In genomic region chr13:12320148-12320547, GRCm38 (mm10) we compare ENCODE assay signal across 28 mouse cellular contexts. TPM values are rescaled to one million over a fixed set of nuclear protein-coding genes. Genes with fewer than 3 reads are reported as not detected.
DNase-seq lines count a peak whose midpoint lies in the region; ATAC-seq lines count a peak whose summit lies in the region.
"Had no signal": no experiment of that assay in that cellular context is flagged by ENCODE, and none has a peak within 500 bp of the region (broad histone marks: within the 10 kb centered on the region; RNA-seq: fewer than 3 reads in every experiment).

No protein-coding gene starts in this region.

- peak; percentile 90 for DNase-seq in heart, adult 11 months
- DNase-seq in heart, postnatal 14 days, result no peak
- peak; percentile 31 for DNase-seq in brain, adult 2 months (ENCODE audit: low read depth, low spot score)
- DNase-seq in cerebellum, adult 18-20 months, result no peak
- DNase-seq in testis, postnatal 14 days (ENCODE audit: low spot score), result no peak
- DNase-seq: adrenal gland, postnatal 14 days; cerebellum, adult 9-10 months; cerebellum, postnatal 36 days; gastrocnemius, postnatal 36 days; kidney, postnatal 14 days; layer of hippocampus, adult 9-11 months; liver, embryonic 13.5 days; lung, adult 18-20 months; lung, postnatal 4 days had no signal

- peak overlapping the region; percentile 56; the same call in 1 of the 2 replicates for H3K9ac ChIP-seq in heart, embryonic 11.5 days (ENCODE audit: low read depth, low read length)
- H3K9ac ChIP-seq in heart, embryonic 16.5 days (ENCODE audit: low read length), result peak overlapping the region; percentile 71
- H3K9ac ChIP-seq: embryonic facial prominence, embryonic 13.5 days; forebrain, embryonic 15.5 days; hindbrain, embryonic 14.5 days; limb, embryonic 15.5 days; liver, embryonic 13.5 days; midbrain, embryonic 12.5 days; neural tube, embryonic 13.5 days had no signal

- no peak overlapping the region for H3K4me3 ChIP-seq in heart, embryonic 11.5 days (ENCODE audit: low read depth, low read length)
- H3K4me3 ChIP-seq in heart, embryonic 16.5 days (ENCODE audit: low read length), result peak overlapping the region; percentile 22
- H3K4me3 ChIP-seq: embryonic facial prominence, embryonic 13.5 days; forebrain, embryonic 10.5 days; forebrain, embryonic 15.5 days; limb, embryonic 10.5 days; limb, embryonic 15.5 days; liver, embryonic 13.5 days; megakaryocyte, embryonic 14.5 days; midbrain, embryonic 12.5 days; neural tube, embryonic 13.5 days had no signal

- WGBS in heart, embryonic 11.5 days (ENCODE audit: insufficient replicate concordance), result 31% methylated on average over 2 of the region's 2 CpGs
- 44% methylated on average over 2 of the region's 2 CpGs for whole genome bisulfite sequencing in heart, embryonic 16.5 days

- H3K27me3 ChIP-seq in heart, embryonic 11.5 days (ENCODE audit: control insufficient read depth, insufficient read depth, low read length), result no peaks in the 10 kb centered on the region
- H3K27me3 ChIP-seq in heart, embryonic 16.5 days (ENCODE audit: control insufficient read depth, insufficient read depth, low read length), result no peaks in the 10 kb centered on the region
- H3K27me3 ChIP-seq: embryonic facial prominence, embryonic 13.5 days; forebrain, embryonic 15.5 days; limb, embryonic 15.5 days; liver, embryonic 13.5 days; midbrain, embryonic 12.5 days; neural tube, embryonic 13.5 days had no signal

- H3K9me3 ChIP-seq in heart, embryonic 11.5 days (replicated peaks; ENCODE audit: control insufficient read depth, low read length), result no peaks in the 10 kb centered on the region
- H3K9me3 ChIP-seq in heart, embryonic 16.5 days (replicated peaks; ENCODE audit: control insufficient read depth, low read length), result no peaks in the 10 kb centered on the region
- H3K9me3 ChIP-seq: embryonic facial prominence, embryonic 13.5 days; forebrain, embryonic 10.5 days; forebrain, embryonic 15.5 days; limb, embryonic 10.5 days; limb, embryonic 15.5 days; liver, embryonic 13.5 days; megakaryocyte, embryonic 14.5 days; midbrain, embryonic 12.5 days; neural tube, embryonic 13.5 days had no signal

- peaks cover 54% of the 10 kb centered on the region for H3K4me1 ChIP-seq in heart, embryonic 11.5 days (ENCODE audit: control insufficient read depth, insufficient read depth, low read length)
- H3K4me1 ChIP-seq in heart, embryonic 16.5 days (ENCODE audit: control insufficient read depth, insufficient read depth, low read length), result peaks cover 61% of the 10 kb centered on the region
- H3K4me1 ChIP-seq: embryonic facial prominence, embryonic 13.5 days; forebrain, embryonic 10.5 days; forebrain, embryonic 15.5 days; limb, embryonic 10.5 days; limb, embryonic 15.5 days; liver, embryonic 13.5 days; megakaryocyte, embryonic 14.5 days; midbrain, embryonic 12.5 days; neural tube, embryonic 13.5 days had no signal

- H3K4me2 ChIP-seq in heart, embryonic 11.5 days, result peak overlapping the region; percentile 49
- peak overlapping the region; percentile 61 for H3K4me2 ChIP-seq in heart, embryonic 16.5 days (ENCODE audit: low read depth, low read length)
- H3K4me2 ChIP-seq: embryonic facial prominence, embryonic 13.5 days; forebrain, embryonic 15.5 days; hindbrain, embryonic 14.5 days; limb, embryonic 15.5 days; liver, embryonic 13.5 days; midbrain, embryonic 12.5 days; neural tube, embryonic 13.5 days had no signal

- peak; percentile 41; the same call in 1 of the 2 replicates for ATAC-seq in heart, embryonic 11.5 days (replicated peaks; ENCODE audit: insufficient number of reproducible peaks, low FRiP score, low TSS enrichment)
- ATAC-seq in heart, embryonic 16.5 days (replicated peaks; ENCODE audit: extremely low read depth, insufficient read depth, low FRiP score), result peak; percentile 61
- ATAC-seq: CD4-positive, CD25-positive, alpha-beta regulatory T cell, adult 4 months; forebrain, embryonic 15.5 days; intestine, postnatal 0 days; lung, postnatal 0 days had no signal

- H3K27ac ChIP-seq in heart, embryonic 11.5 days (ENCODE audit: low read depth, low read length), result peak overlapping the region; percentile 91
- H3K27ac ChIP-seq in heart, embryonic 16.5 days (ENCODE audit: low read length), result peak overlapping the region; percentile 99
- H3K27ac ChIP-seq: embryonic facial prominence, embryonic 13.5 days; forebrain, embryonic 10.5 days; forebrain, embryonic 15.5 days; hindbrain, embryonic 14.5 days; limb, embryonic 10.5 days; limb, embryonic 15.5 days; liver, embryonic 13.5 days; midbrain, embryonic 12.5 days; neural tube, embryonic 13.5 days had no signal

- H3K36me3 ChIP-seq in heart, embryonic 11.5 days (ENCODE audit: control insufficient read depth, insufficient read depth, low read length), result no peaks in the 10 kb centered on the region
- H3K36me3 ChIP-seq in heart, embryonic 16.5 days (ENCODE audit: control insufficient read depth, insufficient read depth), result 0 out of 2 replicates have a peak, but pooled peaks cover 5% of the 10 kb centered on the region
- H3K36me3 ChIP-seq: embryonic facial prominence, embryonic 13.5 days; forebrain, embryonic 10.5 days; forebrain, embryonic 15.5 days; limb, embryonic 10.5 days; limb, embryonic 15.5 days; liver, embryonic 13.5 days; midbrain, embryonic 12.5 days; neural tube, embryonic 13.5 days had no signal

- intact Hi-C loops in heart, postnatal 14 days (cut with DNase I), result no loop called here

RNA-seq across cellular contexts. Expression of gene Actn2, which starts 20.4 kb away (rescaled TPM):
- total RNA-seq in heart, postnatal 14 days (2021), result 1,000 to 10,000 TPM; 1,811 to 1,984 TPM
- polyA plus RNA-seq in heart, embryonic 11.5 days (2014; fragmentation: Nextera tagmentation; extraction: Ambion mirVana), result 1,008 and 1,229 TPM in 2 replicates
- 1,874 and 1,903 TPM in 2 replicates for polyA plus RNA-seq in heart, embryonic 16.5 days (2015; fragmentation: Nextera tagmentation; extraction: Ambion mirVana)

Comparison
In these comparisons a context has a peak if more than half of its experiments do, and no peak if none do; other contexts are left out.
1. DNase-seq: peak in heart, adult 11 months (single experiment) and brain, adult 2 months (single experiment); none in heart, postnatal 14 days (0 of 2), cerebellum, adult 18-20 months (0 of 2) and testis, postnatal 14 days (single experiment).